Mouse (Mus musculus) liver, adult 2 months (tissue): Measurements from ENCODE around the gene Ccdc160.

Experiments
- CTCF ChIP-seq: fragments of 200-500 bp; IDR thresholded peaks from 2 replicates; pipeline ENCODE4 v1.5.1; 2011; ENCODE audit warnings: low read depth, low read length, control low read depth
- POLR2A ChIP-seq: fragments of 200-500 bp; IDR thresholded peaks from 2 replicates; pipeline ENCODE4 v1.6.1; 2011; ENCODE audit warnings: low read length, control low read depth; ENCODE audit not compliant: insufficient read depth; ENCODE audit errors: extremely low read depth

GRCm38 (mm10) chrX:52790980-52791593 lies at the start of gene Ccdc160:
- TF ChIP-seq POLR2A (no peak), CTCF (no peak)
